Mouse (Mus musculus) granulocyte monocyte progenitor cell, adult 5-6 weeks (primary cell): ENCODE measurements at regions not wholly inside any gene's neighbourhood (a gene's known extent, or its start where the extent isn't known, plus 50 kb on each side); places are given as distances from the start of the nearest gene placed in this dataset.
"Not testable (repeated sequence)": the region's sequence is repeated elsewhere in the genome, so short reads cannot be mapped to it uniquely, and the experiment has no call there.

ENCODE experiments used
- ATAC-seq: replicated peaks from 2 replicates; pipeline ENCODE4 v1.8.0; 2016; ENCODE audit warnings: mild to moderate bottlenecking, moderate TSS enrichment, inconsistent platforms; ENCODE audit not compliant: poor library complexity, severe bottlenecking

DNA sequence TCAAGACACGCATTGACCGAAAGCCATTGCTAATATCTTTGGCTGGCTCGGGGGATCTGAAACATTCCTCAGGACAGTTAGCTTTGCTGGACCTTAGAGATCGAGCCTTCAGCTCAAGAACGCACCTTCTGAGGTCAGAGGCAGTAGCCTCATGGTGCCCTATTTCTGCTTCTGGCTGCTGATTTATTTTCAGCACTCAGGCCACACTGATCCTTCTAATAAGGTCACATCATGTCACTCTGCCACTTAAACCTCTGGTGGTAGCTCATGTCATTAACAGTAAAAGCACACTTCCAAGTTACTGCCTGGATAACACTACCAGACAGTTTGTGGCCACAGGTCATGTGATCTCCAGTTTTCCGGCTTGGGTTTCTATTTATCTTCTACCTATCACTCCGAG, 325.9 kb upstream of the Tmpo start:
- no peak for ATAC-seq

DNA sequence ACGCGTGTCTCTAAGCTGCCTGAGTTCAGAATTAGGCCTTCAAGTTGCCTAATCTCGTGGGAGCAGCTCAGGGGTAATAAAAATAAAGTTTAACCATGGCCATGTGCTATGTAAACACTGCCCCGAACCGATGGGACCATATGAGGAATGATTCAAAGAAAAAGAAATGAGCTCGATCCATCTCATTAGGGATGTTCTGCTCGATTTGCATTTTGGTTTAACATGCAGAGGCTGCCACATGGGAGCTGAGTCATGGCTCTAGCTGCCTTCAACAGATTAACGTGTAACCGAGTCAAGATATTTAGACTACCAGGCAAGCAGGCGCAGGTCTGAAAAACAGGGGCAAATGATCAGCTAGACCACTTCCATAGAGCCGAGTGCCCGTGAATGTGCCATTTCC, 323.8 kb upstream of the Tmpo start:
- ATAC-seq = no peak

DNA sequence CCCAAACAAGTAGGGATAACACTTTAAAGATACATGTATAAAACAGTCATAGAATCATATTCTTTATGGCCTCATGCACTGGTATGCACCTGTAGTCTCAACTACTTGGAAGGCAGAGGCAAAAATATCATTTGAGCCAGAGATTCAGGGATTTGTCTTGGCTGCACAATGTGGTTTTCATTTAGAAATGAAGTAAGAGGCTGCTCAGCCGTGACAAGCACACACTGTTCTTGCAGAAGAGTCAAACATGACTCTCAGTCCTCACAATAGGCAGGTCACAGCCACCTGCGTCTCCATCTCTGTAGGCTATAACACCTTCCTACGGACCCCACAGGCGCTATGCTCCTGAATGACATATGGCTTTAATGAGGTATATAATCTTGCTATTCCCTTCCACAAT, 317.4 kb upstream of the Tmpo start:
- ATAC-seq = no peak

DNA sequence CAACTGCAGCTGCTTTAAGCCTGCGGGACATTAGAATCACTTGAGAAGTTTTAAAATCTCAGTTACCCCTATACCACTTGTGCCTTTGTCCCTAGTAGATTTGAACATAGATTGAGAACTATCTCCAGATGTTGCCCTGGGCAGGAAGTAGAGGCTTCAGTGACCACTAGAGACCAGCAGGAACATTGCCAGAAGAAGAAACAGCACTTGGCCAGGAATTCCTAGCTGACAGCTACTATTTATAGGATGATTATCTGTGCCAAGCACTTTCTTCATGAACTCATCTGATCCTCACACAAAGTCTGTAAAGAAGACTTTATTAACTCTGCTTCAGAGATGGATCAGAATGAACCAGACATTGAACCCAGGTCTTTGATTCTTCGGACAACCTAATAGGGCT, 283.6 kb upstream of the Tmpo start:
- ATAC-seq = no peak

DNA sequence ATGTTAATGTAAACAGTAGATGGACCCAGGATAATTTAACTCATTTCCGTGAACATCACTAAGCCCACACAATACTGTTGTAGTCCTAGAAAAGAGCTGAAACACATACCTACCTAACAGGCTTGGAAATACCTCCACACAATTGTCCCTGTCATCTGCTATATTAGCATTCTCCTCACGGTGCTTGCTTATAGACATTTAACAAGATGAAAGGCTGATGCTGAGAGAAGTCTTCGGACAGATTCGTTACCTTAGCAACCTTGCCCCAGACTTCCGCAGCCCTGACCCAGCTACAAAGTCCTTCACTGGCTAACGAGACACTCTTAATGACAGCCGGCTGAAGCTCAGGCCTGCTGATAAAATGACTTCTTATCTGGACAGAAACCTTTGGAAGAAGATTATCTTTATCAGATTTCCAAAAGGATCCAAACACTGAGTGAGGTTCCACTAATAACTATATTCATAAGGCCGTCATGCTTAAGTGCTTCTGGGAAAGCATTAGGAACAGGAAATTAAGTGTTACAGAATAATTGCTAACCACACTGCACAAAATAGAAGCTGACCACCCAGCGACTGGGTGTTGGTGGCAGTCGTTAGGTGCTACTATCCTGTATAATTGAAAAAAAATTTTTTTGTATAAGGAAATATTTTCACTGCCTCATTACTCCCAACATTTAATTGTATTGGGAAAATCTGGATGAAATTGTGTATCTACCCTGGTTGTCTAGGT, 267.0 kb upstream of the Tmpo start:
- ATAC-seq = no peak

DNA sequence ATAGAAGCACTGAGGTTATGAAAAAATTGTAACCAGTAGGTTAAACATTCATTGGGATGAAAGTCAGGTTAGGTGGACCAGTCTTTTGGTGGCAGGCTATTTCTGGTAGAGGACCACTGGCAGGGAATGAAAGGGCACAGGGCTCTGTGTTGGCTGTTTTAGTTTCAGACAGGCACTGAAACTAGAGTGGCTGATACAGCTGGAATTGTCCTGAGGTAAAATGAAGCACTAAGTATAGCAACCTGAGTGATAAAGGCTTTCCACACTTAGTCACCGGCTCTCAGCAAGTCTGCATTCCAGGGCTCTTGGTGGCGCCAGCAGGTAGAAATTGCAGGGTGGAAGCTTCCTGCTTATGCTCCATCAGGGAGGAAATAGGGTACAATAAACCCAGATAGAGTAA, 262.2 kb upstream of the Tmpo start:
- no peak for ATAC-seq

DNA sequence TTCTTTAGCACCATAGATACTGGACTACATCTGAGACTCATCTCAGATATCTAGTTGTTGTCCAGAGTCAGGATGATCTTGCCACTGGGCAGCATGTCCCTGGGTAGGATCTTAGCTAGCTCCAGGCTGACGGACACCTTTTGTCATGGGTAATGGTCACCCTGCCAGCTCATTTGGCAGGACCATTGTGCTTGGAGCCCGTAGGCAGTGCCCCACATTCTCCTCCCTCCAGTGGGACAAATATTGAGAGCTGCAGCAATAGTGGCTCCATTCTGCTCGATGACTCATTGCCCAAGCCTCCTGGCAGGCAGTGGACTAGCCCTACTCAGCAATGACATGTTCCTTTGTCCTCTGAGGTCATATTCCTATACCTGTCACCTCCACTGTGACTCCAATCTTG, 258.9 kb upstream of the Tmpo start:
- ATAC-seq = no peak

DNA sequence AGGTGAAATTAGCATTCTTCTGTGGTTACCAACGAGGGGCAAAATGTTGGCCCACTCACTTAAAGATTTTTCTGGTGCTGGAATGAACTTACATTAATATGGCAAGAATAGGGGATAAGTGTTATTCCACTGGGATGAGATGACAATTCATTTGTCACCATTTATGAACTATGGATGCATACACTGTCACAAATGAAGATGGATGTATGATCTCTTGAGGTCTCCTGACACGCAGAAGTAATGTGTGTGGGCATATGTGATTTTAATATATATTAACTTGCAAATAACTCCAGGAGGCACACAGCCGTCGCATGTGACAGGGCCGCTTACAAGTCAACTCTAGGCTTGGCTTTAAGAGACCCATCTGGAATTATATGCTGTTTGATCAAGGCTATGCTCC, 256.8 kb upstream of the Tmpo start:
- no peak for ATAC-seq

DNA sequence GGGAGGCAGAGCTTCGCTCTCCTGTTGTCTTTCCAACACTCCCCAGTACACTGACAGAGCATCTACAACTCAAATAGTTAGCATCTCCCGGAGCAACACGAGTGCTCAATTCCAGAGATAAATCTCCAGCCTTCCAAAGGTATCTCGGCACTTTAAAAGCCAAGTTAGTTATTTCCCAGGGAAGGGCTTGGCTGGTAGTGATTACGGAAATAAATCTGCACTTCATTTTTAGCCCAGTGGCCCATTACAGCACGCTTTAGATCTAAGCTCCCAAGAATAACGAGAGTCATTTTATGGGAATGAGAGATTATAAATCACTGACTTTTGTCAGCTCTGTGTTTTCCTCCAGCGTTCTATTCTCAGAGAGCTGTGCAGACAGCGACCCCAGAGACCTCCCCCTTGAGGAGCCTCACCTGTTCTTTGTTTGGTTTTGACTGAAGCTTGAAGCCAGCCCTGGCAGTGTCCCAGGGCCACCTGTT, 255.0 kb upstream of the Tmpo start:
- no peak for ATAC-seq

DNA sequence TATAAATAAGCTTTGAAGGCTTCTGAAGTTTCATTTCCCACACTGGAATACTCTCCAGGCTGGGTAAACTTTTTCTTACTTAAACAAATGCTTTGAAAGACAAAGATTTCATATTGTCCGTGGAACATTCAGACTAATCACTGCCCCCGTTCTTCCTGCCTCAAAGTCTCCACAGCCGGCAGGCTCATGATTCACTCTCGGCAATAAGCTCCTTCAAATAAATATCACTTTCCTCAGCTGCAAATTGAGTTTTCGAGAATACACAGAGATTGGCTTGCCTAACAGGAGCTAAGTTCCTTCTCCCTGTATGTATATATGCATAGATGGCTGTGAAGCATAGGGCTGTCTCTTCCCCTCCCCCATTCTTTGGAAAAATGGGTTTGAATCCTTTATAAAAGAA, 249.2 kb upstream of the Tmpo start:
- no peak for ATAC-seq

DNA sequence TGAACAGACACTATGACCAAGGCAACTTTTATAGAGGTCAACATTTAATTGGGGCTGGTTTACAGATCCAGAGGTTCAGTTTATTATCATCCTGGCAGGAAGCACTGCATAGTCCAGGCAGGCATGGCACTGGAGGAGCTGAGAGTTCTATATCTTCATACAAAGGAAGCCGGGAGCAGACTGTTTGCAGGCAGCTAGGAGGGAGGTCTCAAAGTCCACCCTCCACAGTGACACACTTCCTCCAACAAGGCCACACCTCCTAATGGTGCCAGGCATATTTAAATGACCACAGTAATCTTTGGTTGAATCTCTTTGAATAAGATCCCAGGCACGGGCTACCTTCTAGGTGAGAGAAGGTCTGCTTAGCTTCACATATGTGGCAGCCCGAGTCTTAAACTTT, 245.5 kb upstream of the Tmpo start:
- ATAC-seq = no peak

DNA sequence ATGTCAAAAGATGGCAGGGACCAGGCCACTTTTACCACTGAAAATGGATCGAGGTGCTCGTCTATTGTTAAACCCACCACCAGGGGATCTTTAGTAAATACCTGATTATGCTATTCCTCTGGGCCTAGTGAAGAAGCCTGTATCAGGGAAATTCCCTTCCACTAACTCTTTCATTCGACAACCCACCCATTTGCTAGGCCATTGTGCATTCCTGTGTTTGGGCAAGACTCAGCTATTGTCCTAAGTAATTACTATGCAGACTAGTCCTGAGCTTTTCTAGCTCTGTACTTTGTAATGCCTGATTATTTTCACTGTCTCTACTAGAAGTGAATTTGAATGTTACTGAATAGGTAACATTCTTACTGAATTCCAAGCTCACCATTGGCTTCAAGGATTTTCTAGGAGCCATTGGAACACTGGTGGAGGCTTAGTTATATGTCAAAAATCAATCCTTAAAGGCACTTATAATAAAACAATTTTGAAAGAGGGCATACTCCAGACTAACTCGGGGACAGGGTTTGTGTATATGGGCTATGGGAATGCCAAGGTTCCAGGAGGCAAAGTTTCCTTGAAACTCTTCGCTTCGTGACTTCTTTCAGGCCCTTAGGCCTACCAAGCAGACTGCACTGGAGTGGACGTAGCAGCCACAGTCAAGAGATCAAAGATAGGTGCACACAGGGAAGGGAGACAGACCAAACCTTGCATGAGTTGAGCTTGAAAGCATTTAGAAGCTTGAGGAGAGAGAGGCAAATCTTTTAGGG, 244.7 kb upstream of the Tmpo start:
- ATAC-seq = not testable (repeated sequence)

DNA sequence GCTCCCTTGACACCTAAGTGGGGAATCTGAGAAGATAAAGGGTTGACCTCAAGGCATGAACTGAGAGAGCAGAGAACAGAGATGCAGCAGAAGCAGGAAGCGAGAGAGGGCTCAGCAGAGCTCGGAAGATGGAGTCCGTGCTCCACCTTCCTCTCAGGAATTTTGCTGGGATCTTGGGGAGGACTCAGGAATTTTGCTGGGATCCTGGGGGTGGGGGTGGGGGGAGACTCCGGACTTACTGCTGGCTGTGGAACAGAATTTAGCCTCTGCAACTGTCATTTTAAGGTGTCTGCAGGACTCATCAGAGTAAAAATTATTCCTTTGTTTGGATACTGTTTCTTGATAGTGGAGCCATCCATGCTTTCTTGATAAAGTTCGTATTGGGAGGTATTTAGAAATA, 243.7 kb upstream of the Tmpo start:
- no peak for ATAC-seq

DNA sequence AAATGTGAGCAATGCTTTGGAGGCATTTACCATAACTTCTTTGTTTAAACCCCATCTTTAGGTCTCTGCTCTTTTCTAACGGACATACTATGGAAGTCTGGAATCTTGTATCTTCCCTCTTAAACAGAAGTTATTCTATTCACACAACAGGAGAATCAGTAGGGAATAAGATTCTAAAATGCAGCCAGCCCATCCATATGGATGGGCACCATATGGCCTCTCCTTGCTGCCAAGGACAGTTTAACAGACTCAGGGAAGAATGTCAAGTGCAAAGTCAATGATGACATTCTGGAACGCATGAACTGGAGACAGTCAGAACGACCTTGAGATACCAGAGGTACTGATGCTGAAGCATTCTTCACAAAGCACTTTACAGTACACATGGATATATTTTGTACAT, 206.1 kb upstream of the Tmpo start:
- ATAC-seq = no peak

DNA sequence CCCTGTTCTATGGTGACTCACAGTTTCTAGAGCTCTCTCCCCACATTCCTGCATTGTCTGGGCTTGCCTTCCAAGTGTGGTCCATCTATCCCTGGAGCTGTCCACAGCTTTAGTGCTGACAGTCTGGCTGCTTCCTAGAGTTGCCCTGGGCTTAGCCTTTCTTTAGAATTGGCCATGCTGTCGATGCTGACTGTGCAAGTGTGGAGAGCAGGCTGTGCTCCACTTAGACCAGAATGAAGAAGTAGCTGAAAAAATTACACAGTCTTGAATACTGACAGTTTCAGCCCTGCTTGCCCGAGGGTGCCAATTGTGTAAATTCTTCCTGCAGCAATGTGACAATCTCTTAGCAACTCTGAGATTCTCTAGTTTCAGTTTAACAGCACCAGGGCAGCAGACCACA, 203.3 kb upstream of the Tmpo start:
- ATAC-seq = no peak

DNA sequence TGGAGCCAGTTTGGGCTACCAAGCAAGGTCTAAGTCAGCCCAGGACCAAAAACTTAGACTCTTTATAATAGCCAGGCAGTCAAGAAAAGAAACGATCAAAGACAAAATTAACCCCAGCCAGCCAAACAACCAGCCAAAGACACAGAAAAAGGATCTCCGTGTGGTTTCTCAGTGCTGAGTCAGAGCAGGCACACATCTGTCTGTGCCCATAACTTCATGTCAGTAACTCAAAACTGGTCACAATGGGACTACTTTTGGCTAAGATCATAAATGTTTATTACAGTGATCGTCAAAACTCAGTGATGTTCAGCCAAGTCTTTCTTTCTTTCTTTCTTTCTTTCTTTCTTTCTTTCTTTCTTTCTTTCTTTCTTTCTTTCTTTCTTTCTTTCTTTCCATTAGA, 195.6 kb upstream of the Tmpo start:
- ATAC-seq = no peak

DNA sequence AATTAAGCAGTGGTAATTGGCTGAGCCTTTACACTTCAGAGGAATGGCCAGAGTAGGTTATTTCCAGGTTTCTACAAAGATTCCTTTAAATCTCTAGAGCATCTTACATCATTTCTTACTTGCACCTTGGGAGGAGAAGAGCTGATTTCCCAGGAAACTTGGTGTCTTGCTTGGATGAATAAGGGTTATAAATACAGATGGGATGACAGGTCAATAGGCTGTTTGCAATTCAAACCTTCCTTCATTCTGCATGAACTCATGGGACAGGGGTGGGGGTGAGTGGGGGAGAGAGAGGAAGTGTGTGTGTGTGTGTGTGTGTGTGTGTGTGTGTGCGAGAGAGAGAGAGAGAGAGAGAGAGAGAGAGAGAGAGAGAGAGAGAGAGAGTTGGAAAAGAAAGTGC, 186.4 kb upstream of the Tmpo start:
- ATAC-seq = no peak

DNA sequence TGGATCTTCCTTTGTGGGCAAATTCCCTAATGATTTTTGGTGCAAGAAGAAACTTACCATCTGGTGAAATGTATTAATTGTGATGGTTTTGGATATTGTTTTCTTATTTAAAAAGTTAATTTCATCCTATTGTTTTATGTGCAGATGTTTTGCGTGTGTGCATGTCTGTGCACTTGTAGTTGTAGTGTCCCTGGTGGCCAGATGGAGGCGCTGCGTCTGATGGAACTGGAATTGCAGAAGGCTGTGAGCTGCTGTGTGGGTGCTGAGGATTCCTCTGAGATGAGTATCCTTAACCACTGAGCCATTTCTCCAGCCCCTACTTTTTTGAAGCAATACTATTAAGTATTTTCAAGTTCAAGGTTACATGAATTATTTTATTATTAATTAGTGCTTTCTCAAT, 181.5 kb upstream of the Tmpo start:
- no peak for ATAC-seq

DNA sequence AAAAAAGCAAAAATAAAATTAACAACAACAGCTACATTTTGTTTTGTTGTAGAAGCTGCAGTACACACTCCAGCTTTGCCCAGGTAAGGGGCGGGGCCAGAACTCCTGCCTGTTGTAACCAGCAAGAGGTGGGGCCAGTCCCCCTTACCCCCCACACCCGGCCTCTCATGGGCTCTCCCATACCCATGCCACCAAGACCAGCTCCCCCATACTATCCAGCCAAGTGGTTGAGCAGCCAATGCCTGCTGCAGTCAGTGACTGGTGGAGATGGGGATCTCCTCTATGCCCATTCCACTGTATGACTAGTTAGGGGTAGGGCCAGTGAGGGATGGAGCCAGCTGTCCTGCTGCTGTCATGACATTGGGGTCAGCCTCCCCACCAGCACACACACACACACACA, 180.5 kb upstream of the Tmpo start:
- no peak for ATAC-seq

DNA sequence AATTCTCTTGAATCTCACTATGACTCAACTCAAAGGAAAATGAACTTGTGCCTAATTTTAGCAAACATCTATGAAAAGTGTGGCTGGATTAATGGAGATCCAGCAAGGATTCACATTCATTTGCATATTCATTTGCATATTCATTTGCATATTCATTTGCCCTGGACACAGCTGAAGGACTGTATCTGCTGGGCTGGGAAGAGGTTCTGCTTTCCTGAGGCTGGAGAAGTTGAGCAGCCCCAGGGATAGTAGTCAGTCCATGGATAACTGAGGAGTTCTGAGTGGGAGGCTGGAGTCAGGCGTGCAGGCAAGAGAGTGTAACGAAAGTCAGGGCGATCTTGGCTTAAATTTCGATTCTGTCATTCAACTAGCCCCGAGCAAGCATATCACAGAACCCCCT, 164.3 kb upstream of the Tmpo start:
- ATAC-seq = no peak

DNA sequence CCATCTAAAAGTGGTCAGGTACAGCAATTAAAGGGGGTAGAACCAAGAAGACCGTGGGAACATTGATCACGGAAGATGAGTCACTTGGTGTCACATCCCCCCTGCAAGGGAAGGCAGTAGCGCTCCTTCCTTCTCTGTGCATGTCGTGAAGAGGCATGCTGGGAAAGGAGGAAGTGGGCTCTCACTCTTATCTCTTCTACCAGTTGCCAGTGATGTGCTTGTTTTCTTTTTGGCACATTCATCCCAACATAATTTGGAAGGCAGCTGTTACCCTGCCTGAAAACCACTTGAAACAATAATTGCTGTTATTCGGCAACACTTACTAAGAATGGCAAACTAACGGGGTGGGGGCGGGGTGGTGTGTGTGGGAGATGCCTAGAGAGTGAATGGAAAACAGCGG, 161.0 kb upstream of the Tmpo start:
- no peak for ATAC-seq

DNA sequence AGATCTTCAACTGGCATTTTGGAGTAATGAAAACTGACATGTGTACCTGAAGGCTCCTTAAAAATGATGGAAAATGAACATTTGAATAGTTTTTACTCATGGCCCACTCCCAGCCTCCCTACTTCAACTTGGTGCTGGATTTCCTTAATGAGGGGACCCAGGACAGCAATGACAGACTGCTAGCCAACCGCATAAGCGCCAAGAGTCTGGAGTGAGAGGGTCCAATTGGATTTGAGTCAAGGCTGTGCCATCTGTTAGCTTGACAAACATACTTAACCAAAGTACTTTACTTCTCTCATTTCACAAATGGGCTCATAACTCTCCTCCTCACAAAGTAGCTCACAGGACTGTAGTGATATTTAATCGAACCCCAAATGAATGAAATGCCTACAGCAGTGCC, 158.2 kb upstream of the Tmpo start:
- no peak for ATAC-seq
